ENCODE assay signal across 22 mouse cellular contexts in the genomic region with DNA sequence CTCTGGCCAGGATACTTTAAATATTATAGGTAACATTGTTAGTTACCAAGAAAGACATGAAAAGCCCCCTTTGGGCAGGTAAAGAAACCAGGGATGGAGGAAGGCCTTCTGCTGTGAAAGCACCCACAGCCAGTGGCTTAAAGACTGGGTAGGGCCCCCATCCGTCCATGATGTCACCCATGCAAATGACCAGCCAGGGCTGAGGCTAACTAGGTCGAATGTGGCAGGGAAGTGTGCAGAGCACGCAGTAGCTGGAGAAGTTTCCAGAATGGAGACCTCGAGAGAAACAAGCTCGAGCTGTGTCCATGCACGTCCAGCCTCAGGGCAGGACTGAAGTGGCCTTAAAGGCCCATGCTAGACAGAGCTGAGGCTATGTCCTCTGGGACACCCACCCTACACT. TPM values are rescaled to one million over a fixed set of nuclear protein-coding genes. Genes with fewer than 3 reads are reported as not detected.
"Had no signal": no experiment of that assay in that cellular context is flagged by ENCODE, and none has a peak within 500 bp of the region (broad histone marks: within the 10 kb centered on the region; RNA-seq: fewer than 3 reads in every experiment).

No protein-coding gene starts in this region.

- H3K36me3 ChIP-seq: liver, embryonic 13.5 days; neural tube, embryonic 12.5 days; neural tube, embryonic 15.5 days had no signal

- ATAC-seq: intestine, postnatal 0 days; lung, postnatal 0 days had no signal

- H3K9ac ChIP-seq: liver, embryonic 13.5 days; lung, embryonic 14.5 days; neural tube, embryonic 12.5 days; neural tube, embryonic 15.5 days had no signal

- H3K4me3 ChIP-seq: left cerebral cortex, adult 2 months; liver, embryonic 13.5 days; neural tube, embryonic 12.5 days; neural tube, embryonic 15.5 days had no signal

- H3K9me3 ChIP-seq: liver, embryonic 13.5 days; neural tube, embryonic 12.5 days; neural tube, embryonic 15.5 days had no signal

- H3K27ac ChIP-seq: kidney, postnatal 0 days; left cerebral cortex, adult 2 months; liver, embryonic 13.5 days; neural tube, embryonic 12.5 days; neural tube, embryonic 15.5 days; stomach, postnatal 0 days had no signal

- H3K4me2 ChIP-seq: liver, embryonic 13.5 days; lung, embryonic 14.5 days; midbrain, embryonic 11.5 days; neural tube, embryonic 12.5 days; neural tube, embryonic 15.5 days had no signal

- H3K4me1 ChIP-seq: liver, embryonic 13.5 days had no signal

- DNase-seq: kidney, adult 2 months; kidney, postnatal 25 days; layer of hippocampus, postnatal 36 days; liver, embryonic 13.5 days; lung, embryonic 14.5 days; midbrain, embryonic 14.5 days; retina, postnatal 1 day; right cerebral cortex, postnatal 25 days; thymus, adult 18-20 months; thymus, postnatal 14 days; thymus, postnatal 4 days had no signal

RNA-seq across cellular contexts. Expression of a gene that starts 42.9 kb away (rescaled TPM):
- polyA plus RNA-seq: intestine, embryonic 14.5 days; kidney, postnatal 0 days; limb, embryonic 11.5 days; lung, embryonic 14.5 days; stomach, embryonic 14.5 days; stomach, postnatal 0 days had no signal
